Mouse (Mus musculus) brain, embryonic 14.5 days (tissue): ENCODE results near the gene Usp7. TPM values are rescaled to one million over a fixed set of nuclear protein-coding genes. Genes with fewer than 3 reads are reported as not detected.

Source experiments
- DNase-seq: peaks from one replicate; pipeline ENCODE4 v3.0.0-alpha.2; 2011; ENCODE audit warnings: low read depth
- CTCF ChIP-seq: fragments of 200-500 bp; IDR thresholded peaks from 2 replicates; pipeline ENCODE4 v1.5.1; 2012; ENCODE audit warnings: inconsistent platforms, mild to moderate bottlenecking, moderate library complexity, borderline replicate concordance; ENCODE audit not compliant: insufficient read depth, insufficient read length; ENCODE audit errors: extremely low read depth
- POLR2A ChIP-seq: fragments of 200-500 bp; IDR thresholded peaks from 2 replicates; pipeline ENCODE4 v1.6.1; 2012; ENCODE audit warnings: mild to moderate bottlenecking, inconsistent platforms, borderline replicate concordance; ENCODE audit not compliant: poor library complexity, insufficient read depth, insufficient read length, severe bottlenecking; ENCODE audit errors: extremely low read depth
- polyA plus RNA-seq: library from polyadenylated mRNA; depleted of rRNA; stranded (reverse); fragments of >200 nt; gene quantifications from 2 replicates; pipeline ENCODE4 v1.2.3, GENCODE M21; 2012

The Usp7 gene
- polyA plus RNA-seq, 1 experiment: 127 TPM

GRCm38 (mm10) chr16:8823661-8824060, 31.6 kb upstream of the Usp7 start:
- no peak for TF ChIP-seq POLR2A
- no peak for TF ChIP-seq CTCF
- peak; percentile 25 for DNase-seq

- TF ChIP-seq POLR2A: no peak
- no peak for TF ChIP-seq CTCF
- no peak for DNase-seq
These were observed 30.5 kb upstream of the Usp7 start for GRCm38 (mm10) chr16:8822586-8822985.

- TF ChIP-seq CTCF: no peak
- no peak for TF ChIP-seq POLR2A
- DNase-seq: peak; percentile 29
These were observed 29.3 kb upstream of the Usp7 start for GRCm38 (mm10) chr16:8821429-8821828.

DNA sequence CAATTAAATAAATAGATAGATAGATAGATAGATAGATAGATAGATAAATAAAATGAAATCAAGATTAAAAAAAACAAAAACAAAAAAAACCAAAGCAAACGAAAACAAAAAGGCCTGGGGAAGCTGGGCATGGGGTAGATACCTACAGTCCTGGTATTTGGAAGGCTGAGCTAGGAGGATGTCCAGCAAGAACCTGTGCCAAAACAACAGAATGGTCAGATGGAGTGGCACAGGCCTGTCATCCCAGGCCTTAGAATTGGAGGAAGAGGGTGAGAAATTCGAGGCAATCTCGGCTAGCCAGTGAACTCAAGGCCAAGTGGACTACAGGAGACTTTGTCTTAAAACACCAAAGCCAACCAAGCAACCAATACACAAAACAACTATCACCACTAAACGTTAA, 25.8 kb upstream of the Usp7 start:
- DNase-seq: no peak
- TF ChIP-seq CTCF: no peak
- no peak for TF ChIP-seq POLR2A

DNA sequence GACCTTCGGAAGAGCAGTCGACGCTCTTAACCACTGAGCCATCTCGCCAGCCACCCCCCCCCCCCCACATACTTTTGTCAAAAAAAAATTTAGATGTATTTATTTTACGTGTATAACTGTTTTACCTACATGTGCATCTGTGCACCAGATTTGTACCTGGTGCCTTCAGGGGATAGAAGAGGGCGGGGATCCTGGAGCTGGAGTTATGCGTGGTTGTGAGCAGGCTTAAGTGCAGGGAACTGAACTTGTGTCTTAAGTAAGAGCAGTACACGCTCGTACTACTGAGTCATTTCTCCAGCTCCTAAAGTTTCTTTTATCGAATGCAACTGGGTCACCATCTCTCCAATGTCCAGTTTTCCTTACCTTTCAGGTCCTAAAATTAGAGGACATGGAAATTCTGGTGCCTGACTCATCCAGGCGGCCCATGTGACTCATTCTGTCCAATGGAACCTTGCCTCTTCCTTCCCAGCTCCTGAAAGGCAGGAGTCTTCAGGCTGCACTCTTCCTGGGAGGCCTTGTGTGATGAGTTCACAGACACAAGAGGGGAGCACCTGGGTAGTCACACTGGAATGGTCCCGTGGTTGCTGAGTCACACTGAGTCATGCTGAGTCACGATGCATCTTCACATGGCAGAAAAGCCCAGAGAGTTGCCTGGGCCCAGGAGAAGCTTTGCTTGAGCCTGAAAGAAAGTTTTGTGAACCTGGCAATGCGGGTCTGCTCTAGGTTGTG, 18.5 kb upstream of the Usp7 start:
- TF ChIP-seq CTCF (no peak), POLR2A (no peak)
- no peak for DNase-seq

- TF ChIP-seq POLR2A (no peak), CTCF (peak; percentile 63; the same call in 1 of the 2 replicates)
- peak; percentile 41 for DNase-seq
These were observed 14.6 kb upstream of the Usp7 start for GRCm38 (mm10) chr16:8806703-8807102.

- peak; percentile 5 for DNase-seq
- TF ChIP-seq POLR2A (no peak), CTCF (no peak)
These were observed 3.8 kb upstream of the Usp7 start for GRCm38 (mm10) chr16:8795906-8796305.

DNA sequence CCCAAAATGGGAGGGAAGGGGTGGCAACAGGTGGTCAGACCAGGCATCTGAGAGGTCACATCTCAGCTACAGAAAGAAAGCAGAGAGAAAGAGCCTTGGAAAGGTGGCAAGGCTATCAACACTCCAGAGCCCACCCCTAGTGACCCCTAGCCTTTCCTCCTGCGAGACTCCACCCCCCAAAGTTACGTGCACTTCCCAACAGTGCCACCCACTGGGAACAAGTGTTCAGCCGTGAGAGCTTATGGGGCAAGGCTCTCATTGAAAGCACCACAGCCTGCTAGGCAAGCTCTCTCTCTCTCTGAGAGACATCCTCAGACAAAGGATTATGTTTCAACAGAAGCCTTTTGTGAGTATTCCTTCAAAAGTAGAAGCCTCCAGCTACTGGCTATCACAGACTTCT, 2.8 kb upstream of the Usp7 start:
- no peak for TF ChIP-seq CTCF
- TF ChIP-seq POLR2A: no peak
- peak; percentile 4 for DNase-seq

DNA sequence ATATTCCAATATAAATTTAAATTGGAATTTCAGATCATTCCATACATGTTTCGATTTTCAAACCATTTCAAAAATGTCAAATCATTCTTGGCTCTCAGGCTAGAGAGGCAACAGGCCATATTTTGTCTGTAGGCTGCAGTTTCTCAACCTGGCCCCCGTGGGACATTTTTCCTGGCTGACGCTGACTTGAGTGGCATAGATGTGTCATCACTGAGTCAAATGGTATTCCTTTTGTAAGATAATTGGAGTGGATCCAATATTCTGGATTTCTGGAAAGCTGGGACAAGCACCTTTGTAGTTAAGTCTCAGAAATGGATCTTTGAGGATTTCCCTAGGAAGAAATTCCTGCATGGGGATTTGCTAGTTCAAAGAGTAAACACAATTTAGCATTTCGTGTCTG, 1.2 kb downstream of the Usp7 start:
- TF ChIP-seq CTCF (no peak), POLR2A (no peak)
- DNase-seq: no peak

DNA sequence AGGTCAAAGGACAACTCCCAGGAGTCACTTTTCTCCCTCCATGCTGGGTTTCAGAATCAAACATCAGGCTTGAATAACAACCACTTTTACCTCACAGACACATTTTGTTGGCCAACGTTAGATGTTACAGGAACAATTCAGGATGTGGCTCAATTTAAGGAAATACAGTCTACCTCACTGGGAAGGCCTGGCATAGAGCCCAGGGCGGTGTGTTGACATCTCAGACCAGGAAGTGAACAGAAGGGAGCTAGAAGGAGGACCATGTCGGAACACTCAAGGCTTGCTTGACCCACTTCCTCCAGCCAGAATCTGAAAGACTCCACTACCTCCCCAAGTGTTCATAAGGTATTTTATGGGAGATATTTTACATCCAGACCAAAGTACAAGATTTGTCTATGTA, 7.4 kb downstream of the Usp7 start:
- no peak for DNase-seq
- TF ChIP-seq CTCF (no peak), POLR2A (no peak)

GRCm38 (mm10) chr16:8783198-8783913, 8.8 kb downstream of the Usp7 start:
- TF ChIP-seq CTCF (no peak), POLR2A (no peak)
- no peak for DNase-seq

GRCm38 (mm10) chr16:8781660-8782059, 10.4 kb downstream of the Usp7 start:
- no peak for DNase-seq
- TF ChIP-seq CTCF (no peak), POLR2A (no peak)

DNA sequence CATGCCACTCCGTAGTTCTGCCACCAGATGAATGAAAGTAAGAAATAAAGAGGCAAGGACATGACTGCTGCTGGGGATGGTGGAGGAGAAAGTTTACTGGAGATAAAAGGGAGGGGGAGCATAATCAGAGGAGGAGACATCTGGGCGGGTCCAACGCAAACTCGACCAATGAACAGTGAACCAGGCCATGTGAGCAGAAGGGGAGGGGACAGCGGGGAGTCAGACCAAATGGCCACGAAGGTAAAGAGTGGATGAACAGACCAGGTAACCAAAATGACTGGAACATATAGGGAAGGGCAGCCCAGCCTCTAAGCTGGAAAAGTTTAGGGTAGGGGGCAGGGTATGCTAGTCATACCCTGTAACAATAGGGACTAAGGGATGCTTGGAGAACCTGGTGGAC, 10.9 kb downstream of the Usp7 start:
- TF ChIP-seq CTCF: no peak
- no peak for TF ChIP-seq POLR2A
- no peak for DNase-seq
